Mouse (Mus musculus) hindbrain, postnatal 0 days (tissue): ENCODE results near the gene Shisa7. TPM values are rescaled to one million over a fixed set of nuclear protein-coding genes. Genes with fewer than 3 reads are reported as not detected.
"Not testable (repeated sequence)": the region's sequence is repeated elsewhere in the genome, so short reads cannot be mapped to it uniquely, and the experiment has no call there.

ENCODE experiments used
- ATAC-seq: fragments of 200-750 bp; cut with Nextera tagmentation; 2 replicates; pipeline ENCODE4 v1.8.0; 2017; ENCODE audit warnings: mild to moderate bottlenecking, moderate TSS enrichment, moderate library complexity
- DNase-seq: peaks from one replicate; pipeline ENCODE4 v3.0.0-alpha.2; 2015; ENCODE audit warnings: low spot score
- H3K27ac ChIP-seq: fragments of 300-500 bp; sonication (generic); 2 replicates; pipeline ENCODE4 v1.5.1; 2014; ENCODE audit warnings: mild to moderate bottlenecking
- H3K27me3 ChIP-seq: fragments of 300-500 bp; sonication (generic); 2 replicates; pipeline ENCODE4 v1.6.1; 2014; ENCODE audit warnings: low read length, mixed read lengths; ENCODE audit not compliant: insufficient read depth
- H3K36me3 ChIP-seq: fragments of 300-500 bp; sonication (generic); 2 replicates; pipeline ENCODE4 v1.6.1; 2014; ENCODE audit warnings: low read length, mixed read lengths; ENCODE audit not compliant: insufficient read depth
- H3K4me1 ChIP-seq: fragments of 300-500 bp; sonication (generic); 2 replicates; pipeline ENCODE4 v1.6.1; 2014; ENCODE audit warnings: antibody characterized with exemption, low read length, mixed read lengths; ENCODE audit not compliant: insufficient read depth
- H3K4me2 ChIP-seq: fragments of 300-500 bp; sonication (generic); 2 replicates; pipeline ENCODE4 v1.6.1; 2014; ENCODE audit warnings: low read depth, mild to moderate bottlenecking, low read length, moderate library complexity, mixed read lengths
- H3K4me3 ChIP-seq: fragments of 300-500 bp; sonication (generic); 2 replicates; pipeline ENCODE4 v1.5.1; 2014; ENCODE audit warnings: low read length
- H3K9ac ChIP-seq: fragments of 300-500 bp; sonication (generic); replicated peaks from 2 replicates; pipeline ENCODE4 v1.6.1; 2014; ENCODE audit warnings: mild to moderate bottlenecking, low read length, moderate library complexity, mixed read lengths
- H3K9me3 ChIP-seq: fragments of 300-500 bp; sonication (generic); 2 replicates; pipeline ENCODE4 v1.6.1; 2016; ENCODE audit warnings: low read length, mixed read lengths
- CTCF ChIP-seq: IDR thresholded peaks from 2 replicates; pipeline ENCODE4 v1.5.1; 2016; ENCODE audit warnings: antibody characterized with exemption, control low read depth, low read depth
- WGBS: fragments of 180-500 bp; shearing (Covaris S2); extraction: QIAGEN DNeasy Blood & Tissue Kit; methylation state at CpG from one replicate; pipeline ENCODE4 v1.1.7; 2014; 5-methylcytosine and 5-hydroxymethylcytosine counted together
- polyA plus RNA-seq: library from polyadenylated mRNA; unstranded; fragments of >200 nt; fragmentation: Nextera tagmentation; extraction: Ambion mirVana; gene quantifications from 2 replicates; pipeline ENCODE4 v1.2.1, GENCODE M21; 2015
- total RNA-seq: library from RNA; depleted of rRNA; stranded (reverse); fragments of >200 nt; gene quantifications from 2 replicates; pipeline ENCODE4 v1.2.3, GENCODE M21; 2014

Shisa7 gene
- total and polyA plus RNA-seq, 2 experiments from 2014 or later, result 6.9 to 46.3 TPM

DNA sequence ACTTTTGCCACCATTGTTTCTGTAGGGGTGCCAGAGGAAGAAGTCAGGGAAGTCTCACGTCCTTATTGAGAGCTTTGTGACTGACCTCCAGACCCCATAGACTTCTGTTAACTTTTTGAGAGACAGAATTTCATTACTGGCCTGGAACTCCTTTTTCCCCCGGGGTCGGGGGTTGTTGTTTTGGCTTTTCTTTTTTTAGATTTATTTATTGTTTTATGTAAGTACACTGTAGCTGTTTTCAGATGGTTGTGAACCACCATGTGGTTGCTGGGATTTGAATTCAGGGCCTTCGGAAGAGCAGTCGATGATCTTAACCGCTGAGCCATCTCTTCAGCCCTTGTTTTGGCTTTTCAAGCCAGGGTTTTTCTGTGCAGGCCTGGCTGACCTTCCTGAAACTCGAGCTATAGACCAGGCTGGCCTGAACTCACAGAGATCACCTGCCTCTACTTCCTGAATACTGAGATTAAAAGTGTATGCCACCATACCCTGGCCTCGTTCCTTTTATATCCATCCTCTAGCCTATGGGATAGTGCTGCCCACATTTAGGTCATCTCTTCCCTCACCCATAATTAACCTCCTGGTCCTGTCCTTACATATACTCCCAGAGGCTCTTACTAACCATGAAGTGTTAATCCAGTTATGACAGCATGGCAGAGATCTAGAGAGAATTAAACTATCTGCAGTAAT is 31.2 kb downstream of the Shisa7 start:
- WGBS, result 24% methylated on average over 8 of the region's 8 CpGs
- Histone ChIP-seq H3K27me3 (no peaks in the 10 kb centered on the region), H3K9ac (peak overlapping the region; percentile 51), H3K4me2 (peak overlapping the region; percentile 66), H3K4me1 (peaks cover 5% of the 10 kb centered on the region), H3K4me3 (peak overlapping the region; percentile 99), H3K36me3 (peaks cover 15% of the 10 kb centered on the region; the same call in 1 of the 2 replicates), H3K27ac (peak overlapping the region; percentile 89), H3K9me3 (no peaks in the 10 kb centered on the region)
- no peak for ATAC-seq
- DNase-seq, result no peak
- TF ChIP-seq CTCF, result no peak

GRCm38 (mm10) chr7:4812303-4813104 is 32.0 kb downstream of the Shisa7 start, which contains the start of gene Ube2s:
Gene Ube2s (minus strand): TSS chr7:4812590.
- DNase-seq, result peak; percentile 100
- ATAC-seq, result peak; percentile 99
- peak within 1 kb of the TSS; percentile 85 for H3K4me2 ChIP-seq
- peaks cover 15% of the 10 kb centered on the region; the same call in 1 of the 2 replicates for H3K36me3 ChIP-seq
- peaks cover 5% of the 10 kb centered on the region for H3K4me1 ChIP-seq
- TF ChIP-seq CTCF, result peak; percentile 59
- H3K9ac ChIP-seq, result peak within 1 kb of the TSS; percentile 91
- H3K27me3 ChIP-seq, result no peaks in the 10 kb centered on the region
- WGBS, result under 1% methylated on average over 62 of the region's 62 CpGs
- no peaks in the 10 kb centered on the region for H3K9me3 ChIP-seq
- peak within 1 kb of the TSS; percentile 99 for H3K4me3 ChIP-seq
- peak within 1 kb of the TSS; percentile 95 for H3K27ac ChIP-seq

DNA sequence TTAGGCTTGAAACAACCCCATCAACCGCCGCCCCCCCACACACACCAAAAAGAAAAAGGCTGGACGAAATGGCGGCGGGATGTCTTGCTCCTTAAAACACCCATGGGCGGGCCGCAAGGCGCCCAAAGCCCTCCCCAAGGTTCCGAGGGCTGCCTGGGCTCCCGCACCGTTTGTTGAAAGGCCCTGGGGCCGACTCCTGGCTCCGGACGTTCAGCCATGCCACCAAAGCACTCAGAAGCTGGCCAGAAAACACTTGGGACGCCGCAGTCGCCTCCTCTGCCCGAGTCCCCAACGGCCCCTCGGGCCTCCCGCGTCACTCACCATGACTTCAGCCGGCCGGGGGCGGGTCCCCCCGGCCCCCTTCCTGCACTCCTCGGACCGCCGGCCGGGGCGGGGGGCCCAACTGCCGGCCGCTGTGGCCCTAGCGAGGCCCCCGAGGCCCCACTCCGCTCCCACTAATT is 32.6 kb downstream of the Shisa7 start:
- WGBS, result under 1% methylated on average over 25 of the region's 36 CpGs
- Histone ChIP-seq H3K9me3 (no peaks in the 10 kb centered on the region), H3K36me3 (peaks cover 15% of the 10 kb centered on the region; the same call in 1 of the 2 replicates), H3K4me1 (peaks cover 5% of the 10 kb centered on the region), H3K9ac (peak overlapping the region; percentile 91), H3K4me3 (peak overlapping the region; percentile 99), H3K4me2 (peak overlapping the region; percentile 85), H3K27me3 (no peaks in the 10 kb centered on the region), H3K27ac (peak overlapping the region; percentile 95)
- no peak for TF ChIP-seq CTCF
- ATAC-seq (no peak), DNase-seq (peak; percentile 35)

- H3K36me3 ChIP-seq, result peaks cover 17% of the 10 kb centered on the region; the same call in 1 of the 2 replicates
- peak overlapping the region; percentile 91 for H3K9ac ChIP-seq
- peak overlapping the region; percentile 85 for H3K4me2 ChIP-seq
- H3K27ac ChIP-seq, result peak overlapping the region; percentile 95; the same call in 1 of the 2 replicates
- H3K4me3 ChIP-seq, result peak overlapping the region; percentile 99
- DNase-seq, H3K4me1 ChIP-seq, ATAC-seq, H3K9me3 ChIP-seq, H3K27me3 ChIP-seq: not testable (repeated sequence)
- WGBS, result 39% methylated on average over 10 of the region's 10 CpGs
Measured at GRCm38 (mm10) chr7:4811131-4811530, 33.4 kb downstream of the Shisa7 start.

DNA sequence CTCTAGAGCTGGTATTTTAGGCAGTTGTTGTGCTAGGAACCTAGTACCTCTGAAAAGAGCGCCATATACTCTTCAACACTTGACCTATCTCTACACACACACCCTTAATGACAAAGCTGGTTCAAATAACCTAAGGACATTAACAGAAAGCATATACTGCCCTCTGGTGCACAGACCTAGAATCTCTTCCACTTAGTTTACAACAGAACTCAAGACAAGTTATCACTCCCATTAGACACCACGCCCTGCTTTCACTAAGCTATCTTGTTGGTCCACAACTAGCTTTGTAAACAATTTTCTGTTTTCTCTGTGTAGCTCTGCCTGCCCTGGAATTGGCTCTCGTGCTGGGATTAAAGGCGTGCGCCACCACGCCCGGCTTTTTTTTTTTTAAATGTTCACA is 37.8 kb downstream of the Shisa7 start:
- Histone ChIP-seq H3K4me3 (no peak overlapping the region), H3K27me3 (no peaks in the 10 kb centered on the region), H3K9me3 (no peaks in the 10 kb centered on the region), H3K27ac (no peak overlapping the region), H3K9ac (no peak overlapping the region), H3K4me2 (no peak overlapping the region), H3K36me3 (peaks cover 26% of the 10 kb centered on the region; the same call in 1 of the 2 replicates), H3K4me1 (no peaks in the 10 kb centered on the region)
- DNase-seq, result peak; percentile 74
- no peak for ATAC-seq
- TF ChIP-seq CTCF, result peak; percentile 74
- WGBS, result 90% methylated on average over 7 of the region's 7 CpGs

DNA sequence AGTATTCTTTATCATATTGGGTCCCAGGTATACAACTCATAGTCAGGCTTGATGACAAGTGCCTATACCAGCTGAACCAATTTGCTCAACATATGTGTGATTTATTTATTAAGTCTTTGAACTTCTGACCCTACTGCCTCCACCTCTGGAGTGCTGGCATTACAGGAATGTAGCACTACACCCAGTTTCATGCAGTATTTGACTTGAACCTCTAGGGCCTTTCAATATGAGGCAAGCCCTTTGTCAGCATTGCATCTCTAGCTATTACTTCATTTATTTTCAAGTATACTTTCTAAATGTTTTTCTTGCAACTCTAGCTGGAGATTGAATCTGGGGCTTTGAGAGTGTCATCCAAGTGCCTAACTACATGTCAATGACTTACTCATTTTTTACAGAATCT is 42.2 kb downstream of the Shisa7 start:
- Histone ChIP-seq H3K4me3 (no peak overlapping the region), H3K4me1 (no peaks in the 10 kb centered on the region), H3K4me2 (no peak overlapping the region), H3K27ac (no peak overlapping the region), H3K27me3 (no peaks in the 10 kb centered on the region), H3K9me3 (no peaks in the 10 kb centered on the region), H3K36me3 (peaks cover 14% of the 10 kb centered on the region; the same call in 1 of the 2 replicates), H3K9ac (no peak overlapping the region)
- TF ChIP-seq CTCF, result no peak
- DNase-seq (no peak), ATAC-seq (no peak)
